Mouse (Mus musculus): ENCODE measurements around the gene Brd4.

DNA sequence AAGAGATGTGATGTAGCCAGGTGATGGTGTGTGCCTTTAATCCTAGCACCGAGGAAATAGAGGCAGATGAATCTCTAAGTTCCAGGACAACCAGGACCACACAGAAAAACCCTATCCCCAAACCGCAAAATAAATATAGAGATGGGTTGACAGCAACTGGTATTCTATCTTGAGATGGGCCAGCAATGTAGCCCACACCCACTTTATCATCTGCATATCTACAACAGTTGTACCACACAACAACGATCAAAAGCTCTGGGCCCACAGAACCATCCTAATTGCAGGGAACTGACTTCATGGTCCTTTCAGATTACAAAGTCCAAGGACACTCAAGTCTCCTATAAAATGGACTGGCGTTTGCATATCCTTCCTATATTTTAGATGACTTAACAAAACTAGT, 23.4 kb upstream of the Brd4 start:
- TF ChIP-seq CTCF (IDR thresholded peaks at IDR 0.05; ENCODE audit: low read depth) (no peak), EP300 (optimal IDR thresholded peaks at IDR 0.05) (no peak)
